Mouse (Mus musculus) lung, adult 2 months (tissue): ENCODE measurements at regions not wholly inside any gene's neighbourhood (a gene's known extent, or its start where the extent isn't known, plus 50 kb on each side); places are given as distances from the start of the nearest gene placed in this dataset.

Experiments used
- CTCF ChIP-seq: fragments of 200-500 bp; IDR thresholded peaks from 2 replicates; pipeline ENCODE4 v1.5.1; 2011; ENCODE audit warnings: mild to moderate bottlenecking, low read length, control low read depth; ENCODE audit not compliant: insufficient read depth
- POLR2A ChIP-seq: fragments of 200-500 bp; IDR thresholded peaks from 2 replicates; pipeline ENCODE4 v1.6.1; 2011; ENCODE audit warnings: low read depth, mild to moderate bottlenecking, control low read depth, low read length, borderline replicate concordance; ENCODE audit errors: extremely low read depth

DNA sequence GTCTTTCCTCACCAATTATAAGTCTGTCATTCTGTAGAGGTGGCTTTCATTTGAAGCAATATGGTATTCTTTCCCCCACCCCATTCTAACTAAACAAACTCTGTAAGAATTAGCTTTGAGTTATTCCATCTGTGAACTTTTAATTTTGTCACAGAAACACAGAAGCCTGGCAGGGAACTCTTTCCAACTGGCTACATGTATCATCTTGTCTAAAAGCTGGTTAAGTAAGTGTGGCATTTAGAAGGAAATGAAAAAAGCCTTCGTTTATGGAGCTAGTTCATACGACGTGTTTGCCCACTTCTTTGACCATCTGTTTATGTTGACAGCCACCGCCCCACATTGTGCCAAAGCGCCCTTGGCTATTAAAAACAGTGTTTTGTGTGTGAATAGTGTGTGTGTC is 115.5 kb downstream of the Naa11 start:
- no peak for TF ChIP-seq CTCF
- TF ChIP-seq POLR2A: no peak
